Mouse (Mus musculus): Measurements from ENCODE around the gene Trcg1. TPM values are rescaled to one million over a fixed set of nuclear protein-coding genes. Genes with fewer than 3 reads are reported as not detected.
"Not testable (repeated sequence)": the region's sequence is repeated elsewhere in the genome, so short reads cannot be mapped to it uniquely, and the experiment has no call there.

Trcg1 gene
- polyA plus RNA-seq (2015; fragmentation: Nextera tagmentation; extraction: Ambion mirVana), result not detected in 2 replicates

DNA sequence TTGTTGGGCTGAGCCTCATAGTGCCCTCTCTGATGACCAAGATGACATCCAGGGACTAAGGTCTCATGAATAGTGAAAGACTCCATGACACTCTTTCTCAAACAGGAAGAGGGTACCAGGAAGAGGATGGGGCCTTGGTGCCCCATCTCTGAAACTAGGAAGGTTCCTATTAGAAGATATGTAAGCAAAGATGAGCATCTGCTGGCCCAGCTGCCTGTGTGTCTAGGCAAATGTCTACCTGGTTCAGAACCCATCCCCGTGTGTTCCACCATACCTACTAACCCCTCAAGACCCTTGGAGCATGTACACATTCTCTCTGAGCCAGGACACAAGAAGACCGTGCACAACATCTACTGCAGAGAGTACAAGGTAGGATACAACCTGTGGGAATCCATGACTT lies at the start of gene Trcg1:
Trcg1 (plus strand) TSS at position 301 of the 400 bp plus-strand sequence.
- Histone ChIP-seq H3K36me3 (ENCODE audit: control insufficient read depth, insufficient read depth) (no peaks in the 10 kb centered on the region), H3K9ac (ENCODE audit: low read length) (no peak within 1 kb of the TSS), H3K4me2 (ENCODE audit: low read depth, low read length) (no peak within 1 kb of the TSS), H3K4me1 (ENCODE audit: control insufficient read depth, insufficient read depth, low read length) (no peaks in the 10 kb centered on the region), H3K9me3 (replicated peaks; ENCODE audit: control insufficient read depth, low read length) (no peaks in the 10 kb centered on the region), H3K4me3 (ENCODE audit: low read length) (no peak within 1 kb of the TSS), H3K27me3 (ENCODE audit: control insufficient read depth, insufficient read depth, low read length) (no peaks in the 10 kb centered on the region), H3K27ac (ENCODE audit: low read length) (no peak within 1 kb of the TSS)
- 83% methylated on average over 2 of the region's 2 CpGs for WGBS
- no peak for ATAC-seq (replicated peaks; ENCODE audit: extremely low read depth, insufficient read depth, low FRiP score)

DNA sequence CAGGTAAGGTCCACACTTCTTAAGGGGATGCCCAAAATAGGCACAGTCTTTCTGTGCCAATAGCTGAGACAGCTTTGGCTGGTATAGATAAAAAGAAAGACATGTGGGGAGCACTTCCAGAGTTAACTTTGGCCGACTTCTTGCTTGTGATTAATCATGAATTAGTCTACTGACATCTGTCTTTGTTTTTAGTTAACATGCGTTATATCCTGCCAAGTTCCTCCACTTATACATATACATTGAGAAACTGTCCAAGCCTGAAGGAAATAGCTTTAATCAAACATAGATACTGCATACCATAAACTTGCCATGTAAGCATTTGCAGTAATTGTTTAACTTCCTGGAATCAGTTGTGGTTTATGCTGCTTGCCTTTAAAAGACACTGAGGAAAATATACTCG lies 39.6 kb upstream of the Trcg1 start:
- no peak overlapping the region for H3K4me2 ChIP-seq (ENCODE audit: low read depth, low read length)
- WGBS, result 53% methylated on average over 3 of the region's 3 CpGs
- no peaks in the 10 kb centered on the region for H3K9me3 ChIP-seq (replicated peaks; ENCODE audit: control insufficient read depth, low read length)
- H3K27me3 ChIP-seq (ENCODE audit: control insufficient read depth, insufficient read depth, low read length), result no peaks in the 10 kb centered on the region
- H3K4me3 ChIP-seq (ENCODE audit: low read length), result no peak overlapping the region
- H3K36me3 ChIP-seq (ENCODE audit: control insufficient read depth, insufficient read depth), result no peaks in the 10 kb centered on the region
- H3K4me1 ChIP-seq (ENCODE audit: control insufficient read depth, insufficient read depth, low read length), result no peaks in the 10 kb centered on the region
- H3K9ac ChIP-seq (ENCODE audit: low read length), result no peak overlapping the region
- ATAC-seq (replicated peaks; ENCODE audit: extremely low read depth, insufficient read depth, low FRiP score), result no peak
- no peak overlapping the region for H3K27ac ChIP-seq (ENCODE audit: low read length)

DNA sequence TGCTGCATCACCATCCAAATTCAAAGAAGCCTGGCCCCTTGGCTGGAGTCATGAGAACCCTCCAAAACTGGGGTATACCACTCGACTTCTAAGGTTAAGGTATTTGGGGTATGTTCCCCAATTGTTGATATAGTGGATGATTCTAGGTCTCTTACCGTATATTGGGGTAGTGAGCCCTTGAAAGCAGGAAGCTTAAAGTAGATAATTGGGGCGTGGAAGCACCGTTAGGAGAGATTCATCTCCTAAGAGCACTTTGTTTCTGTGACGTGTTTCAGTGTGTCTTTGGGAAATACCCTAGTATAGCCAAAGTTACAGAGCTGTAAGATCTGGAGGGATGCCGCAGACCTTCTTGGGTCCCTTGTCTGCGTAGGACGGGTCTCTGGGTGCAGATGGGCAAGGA lies 38.9 kb upstream of the Trcg1 start:
- Histone ChIP-seq H3K4me3 (ENCODE audit: low read length) (no peak overlapping the region), H3K9me3 (replicated peaks; ENCODE audit: control insufficient read depth, low read length) (no peaks in the 10 kb centered on the region), H3K4me1 (ENCODE audit: control insufficient read depth, insufficient read depth, low read length) (no peaks in the 10 kb centered on the region), H3K4me2 (ENCODE audit: low read depth, low read length) (no peak overlapping the region), H3K27me3 (ENCODE audit: control insufficient read depth, insufficient read depth, low read length) (no peaks in the 10 kb centered on the region), H3K27ac (ENCODE audit: low read length) (no peak overlapping the region), H3K36me3 (ENCODE audit: control insufficient read depth, insufficient read depth) (no peaks in the 10 kb centered on the region), H3K9ac (ENCODE audit: low read length) (no peak overlapping the region)
- no peak for ATAC-seq (replicated peaks; ENCODE audit: extremely low read depth, insufficient read depth, low FRiP score)
- WGBS, result 58% methylated on average over 8 of the region's 8 CpGs

DNA sequence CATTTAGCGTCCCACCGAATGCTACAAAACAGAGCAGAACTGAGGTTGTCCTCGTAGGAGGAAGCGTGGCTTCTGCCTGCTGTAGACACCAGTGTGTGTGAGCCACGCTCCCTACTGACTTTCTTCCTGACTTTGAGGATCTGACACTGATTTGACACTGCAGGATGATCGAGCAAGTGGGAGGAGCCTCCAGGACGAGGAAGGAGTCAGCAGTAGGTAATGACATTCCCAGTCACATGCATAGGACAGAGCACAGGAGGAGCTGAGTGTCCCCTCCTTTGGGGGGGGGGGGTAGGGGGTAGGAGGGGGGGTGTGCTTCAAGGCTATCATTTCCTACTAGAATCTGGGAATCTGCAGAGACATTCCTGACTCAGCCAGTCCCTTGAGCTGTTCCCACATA lies 33.4 kb upstream of the Trcg1 start:
- 70% methylated on average over 7 of the region's 7 CpGs for WGBS
- H3K4me3 ChIP-seq (ENCODE audit: low read length), result no peak overlapping the region
- H3K27ac ChIP-seq (ENCODE audit: low read length), result no peak overlapping the region
- no peak overlapping the region for H3K4me2 ChIP-seq (ENCODE audit: low read depth, low read length)
- H3K27me3 ChIP-seq (ENCODE audit: control insufficient read depth, insufficient read depth, low read length), result no peaks in the 10 kb centered on the region
- H3K9me3 ChIP-seq (replicated peaks; ENCODE audit: control insufficient read depth, low read length), result no peaks in the 10 kb centered on the region
- H3K36me3 ChIP-seq (ENCODE audit: control insufficient read depth, insufficient read depth), result no peaks in the 10 kb centered on the region
- no peak for ATAC-seq (replicated peaks; ENCODE audit: extremely low read depth, insufficient read depth, low FRiP score)
- H3K9ac ChIP-seq (ENCODE audit: low read length), result no peak overlapping the region
- H3K4me1 ChIP-seq (ENCODE audit: control insufficient read depth, insufficient read depth, low read length), result no peaks in the 10 kb centered on the region

DNA sequence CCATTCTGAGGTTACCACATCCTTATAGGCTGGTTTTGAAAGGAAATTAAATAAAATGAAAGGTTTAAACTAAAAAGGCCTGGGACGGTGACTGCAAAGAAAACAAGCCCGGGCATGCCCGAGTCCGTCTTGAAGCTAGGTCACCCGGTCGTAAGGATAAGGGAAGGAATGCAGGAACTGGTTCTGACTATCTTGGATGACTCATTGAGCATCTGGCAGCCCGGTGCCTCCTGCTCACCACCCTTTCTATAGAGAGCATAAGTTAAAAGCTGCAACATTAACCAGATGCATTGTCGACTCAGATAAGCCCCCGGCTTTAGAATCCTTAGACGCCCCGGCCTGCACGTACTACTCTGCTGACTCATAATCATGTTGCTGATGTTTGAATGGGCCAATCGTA lies 32.8 kb upstream of the Trcg1 start:
- H3K27ac ChIP-seq (ENCODE audit: low read length); H3K4me1 ChIP-seq (ENCODE audit: control insufficient read depth, insufficient read depth, low read length); H3K4me2 ChIP-seq (ENCODE audit: low read depth, low read length); H3K9me3 ChIP-seq (replicated peaks; ENCODE audit: control insufficient read depth, low read length); H3K4me3 ChIP-seq (ENCODE audit: low read length); H3K9ac ChIP-seq (ENCODE audit: low read length); H3K27me3 ChIP-seq (ENCODE audit: control insufficient read depth, insufficient read depth, low read length); ATAC-seq (replicated peaks; ENCODE audit: extremely low read depth, insufficient read depth, low FRiP score); H3K36me3 ChIP-seq (ENCODE audit: control insufficient read depth, insufficient read depth): not testable (repeated sequence)
- WGBS, result 27% methylated on average over 13 of the region's 13 CpGs

DNA sequence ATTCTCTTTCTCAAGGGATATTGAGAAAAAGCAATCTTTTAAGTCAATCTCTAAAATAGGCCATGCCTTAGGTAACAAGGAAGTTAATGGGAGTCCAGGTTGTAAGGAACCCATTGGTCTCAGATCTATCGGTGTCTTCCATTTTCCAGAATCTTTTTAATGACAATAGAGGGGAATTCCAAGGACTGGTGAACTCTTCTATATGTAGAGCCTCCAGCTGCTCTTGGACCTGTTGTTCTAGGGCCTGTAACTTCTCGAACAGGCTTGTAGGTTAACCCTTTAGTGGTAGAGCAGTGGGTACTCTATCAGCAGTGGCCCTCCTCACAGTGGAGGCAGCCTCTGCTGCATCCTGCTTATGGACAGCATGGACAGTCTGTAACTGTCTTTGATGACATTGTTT lies 29.5 kb upstream of the Trcg1 start:
- no peak for ATAC-seq (replicated peaks; ENCODE audit: extremely low read depth, insufficient read depth, low FRiP score)
- no peak overlapping the region for H3K9ac ChIP-seq (ENCODE audit: low read length)
- no peaks in the 10 kb centered on the region for H3K9me3 ChIP-seq (replicated peaks; ENCODE audit: control insufficient read depth, low read length)
- WGBS, result 60% methylated on average over 2 of the region's 2 CpGs
- no peaks in the 10 kb centered on the region for H3K36me3 ChIP-seq (ENCODE audit: control insufficient read depth, insufficient read depth)
- H3K4me1 ChIP-seq (ENCODE audit: control insufficient read depth, insufficient read depth, low read length), result no peaks in the 10 kb centered on the region
- no peaks in the 10 kb centered on the region for H3K27me3 ChIP-seq (ENCODE audit: control insufficient read depth, insufficient read depth, low read length)
- no peak overlapping the region for H3K4me3 ChIP-seq (ENCODE audit: low read length)
- H3K27ac ChIP-seq (ENCODE audit: low read length), result no peak overlapping the region
- H3K4me2 ChIP-seq (ENCODE audit: low read depth, low read length), result no peak overlapping the region

DNA sequence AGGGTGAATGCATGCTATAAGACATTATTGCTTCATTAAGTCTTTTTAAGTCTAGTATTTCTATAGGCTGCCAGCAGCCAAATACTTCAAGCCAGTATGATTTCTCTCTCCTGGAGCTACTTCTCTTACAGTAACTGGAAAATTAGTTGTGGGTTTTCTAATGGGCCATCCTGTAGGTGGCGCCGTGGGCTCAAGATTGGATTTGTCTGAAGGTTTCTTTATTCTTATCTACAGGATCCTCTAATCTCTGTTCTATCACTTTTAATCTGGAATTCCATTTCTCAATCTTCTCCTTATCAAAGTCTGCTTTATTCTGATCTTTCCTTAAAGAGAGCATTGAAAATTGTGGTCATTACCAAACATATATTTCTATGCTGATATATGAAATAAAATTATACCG lies 27.0 kb upstream of the Trcg1 start:
- no peaks in the 10 kb centered on the region for H3K9me3 ChIP-seq (replicated peaks; ENCODE audit: control insufficient read depth, low read length)
- 34% methylated on average over 3 of the region's 3 CpGs for WGBS
- H3K4me2 ChIP-seq (ENCODE audit: low read depth, low read length), result no peak overlapping the region
- no peak overlapping the region for H3K27ac ChIP-seq (ENCODE audit: low read length)
- H3K36me3 ChIP-seq (ENCODE audit: control insufficient read depth, insufficient read depth), result no peaks in the 10 kb centered on the region
- H3K4me3 ChIP-seq (ENCODE audit: low read length), result no peak overlapping the region
- no peaks in the 10 kb centered on the region for H3K27me3 ChIP-seq (ENCODE audit: control insufficient read depth, insufficient read depth, low read length)
- no peak overlapping the region for H3K9ac ChIP-seq (ENCODE audit: low read length)
- no peak for ATAC-seq (replicated peaks; ENCODE audit: extremely low read depth, insufficient read depth, low FRiP score)
- H3K4me1 ChIP-seq (ENCODE audit: control insufficient read depth, insufficient read depth, low read length), result no peaks in the 10 kb centered on the region

DNA sequence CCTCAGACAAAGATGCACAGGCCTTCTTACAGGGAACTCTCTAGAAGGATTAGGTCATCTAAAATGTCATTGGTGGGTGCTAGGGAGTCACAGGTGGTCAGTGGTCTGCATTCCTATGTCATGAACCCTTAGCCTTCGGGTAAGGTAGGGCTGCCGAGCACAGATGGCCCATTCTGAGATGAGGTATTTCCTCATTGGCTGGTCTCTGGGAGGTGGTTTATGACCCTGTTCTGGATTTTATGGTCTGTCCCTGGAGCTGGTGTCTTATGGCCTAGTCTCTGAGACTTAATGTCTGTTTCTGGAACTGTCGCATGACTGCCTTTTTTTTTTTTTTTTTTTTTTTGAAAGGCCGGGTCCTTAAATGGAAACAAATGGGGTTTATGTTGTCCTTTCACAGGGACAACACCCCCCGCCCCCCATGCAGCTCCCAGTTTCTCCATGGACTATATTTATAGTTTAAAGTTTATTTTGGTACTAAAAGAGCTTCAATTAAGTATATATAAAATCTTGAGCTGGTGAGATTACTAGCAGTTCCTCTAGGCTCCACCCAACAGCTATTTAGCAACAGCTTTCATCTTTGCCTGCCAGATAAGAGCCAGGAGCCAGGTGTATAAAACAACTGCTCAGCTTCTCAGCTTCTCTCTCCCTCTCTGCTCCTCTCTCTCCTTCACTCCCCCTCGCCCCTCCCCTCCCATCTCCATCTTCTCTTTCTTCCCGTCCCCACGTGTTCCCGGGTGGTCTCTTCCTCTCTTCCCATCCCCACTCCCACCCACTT lies 23.7 kb upstream of the Trcg1 start:
- Histone ChIP-seq H3K9ac (ENCODE audit: low read length) (no peak overlapping the region), H3K4me2 (ENCODE audit: low read depth, low read length) (no peak overlapping the region), H3K9me3 (replicated peaks; ENCODE audit: control insufficient read depth, low read length) (no peaks in the 10 kb centered on the region), H3K4me3 (ENCODE audit: low read length) (no peak overlapping the region), H3K36me3 (ENCODE audit: control insufficient read depth, insufficient read depth) (no peaks in the 10 kb centered on the region), H3K4me1 (ENCODE audit: control insufficient read depth, insufficient read depth, low read length) (no peaks in the 10 kb centered on the region), H3K27me3 (ENCODE audit: control insufficient read depth, insufficient read depth, low read length) (no peaks in the 10 kb centered on the region), H3K27ac (ENCODE audit: low read length) (no peak overlapping the region)
- ATAC-seq (replicated peaks; ENCODE audit: extremely low read depth, insufficient read depth, low FRiP score), result no peak
- WGBS, result 66% methylated on average over 9 of the region's 9 CpGs

DNA sequence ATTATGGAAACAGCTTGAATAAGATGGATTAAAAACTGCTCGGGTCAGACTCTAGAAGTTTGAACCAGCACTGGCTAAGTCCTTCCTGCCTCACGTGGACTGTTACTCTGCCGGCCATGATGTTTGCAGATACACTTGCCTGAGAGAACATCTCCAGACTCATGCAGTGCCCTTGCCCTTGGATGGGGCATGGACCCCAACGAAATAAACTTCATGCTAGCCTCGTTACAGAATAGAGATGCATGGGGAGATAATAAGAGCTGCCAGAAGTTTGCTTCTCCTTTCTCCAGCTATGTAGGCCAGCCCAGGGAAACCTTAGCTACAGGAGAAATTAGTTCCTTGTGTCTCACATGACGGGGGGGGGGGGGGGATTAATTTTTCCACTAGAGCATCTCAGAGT lies 21.9 kb upstream of the Trcg1 start:
- Histone ChIP-seq H3K9ac (ENCODE audit: low read length) (no peak overlapping the region), H3K4me1 (ENCODE audit: control insufficient read depth, insufficient read depth, low read length) (no peaks in the 10 kb centered on the region), H3K4me2 (ENCODE audit: low read depth, low read length) (no peak overlapping the region), H3K27me3 (ENCODE audit: control insufficient read depth, insufficient read depth, low read length) (no peaks in the 10 kb centered on the region), H3K4me3 (ENCODE audit: low read length) (no peak overlapping the region), H3K27ac (ENCODE audit: low read length) (no peak overlapping the region), H3K36me3 (ENCODE audit: control insufficient read depth, insufficient read depth) (no peaks in the 10 kb centered on the region), H3K9me3 (replicated peaks; ENCODE audit: control insufficient read depth, low read length) (no peaks in the 10 kb centered on the region)
- no peak for ATAC-seq (replicated peaks; ENCODE audit: extremely low read depth, insufficient read depth, low FRiP score)
- WGBS, result 68% methylated on average over 6 of the region's 6 CpGs

Data from heart, embryonic 16.5 days (tissue).